Mouse (Mus musculus) inflammation-experienced regulatory T-cells, adult 6 months (primary cell): ENCODE data around the gene Smurf1. TPM values are rescaled to one million over a fixed set of nuclear protein-coding genes. Genes with fewer than 3 reads are reported as not detected.

ENCODE experiments used
- ATAC-seq: one replicate; pipeline ENCODE4 v1.8.0; 2017
- polyA plus RNA-seq, 3 experiments: library from polyadenylated mRNA; unstranded; fragments of 100-300 nt; shearing (Covaris generic); gene quantifications; one replicate each; pipeline ENCODE4 v1.2.1; 2017

The Smurf1 gene
- polyA plus RNA-seq, 3 experiments from 2014 or later = 2.7 to 6.8 (median 5.4) TPM

DNA sequence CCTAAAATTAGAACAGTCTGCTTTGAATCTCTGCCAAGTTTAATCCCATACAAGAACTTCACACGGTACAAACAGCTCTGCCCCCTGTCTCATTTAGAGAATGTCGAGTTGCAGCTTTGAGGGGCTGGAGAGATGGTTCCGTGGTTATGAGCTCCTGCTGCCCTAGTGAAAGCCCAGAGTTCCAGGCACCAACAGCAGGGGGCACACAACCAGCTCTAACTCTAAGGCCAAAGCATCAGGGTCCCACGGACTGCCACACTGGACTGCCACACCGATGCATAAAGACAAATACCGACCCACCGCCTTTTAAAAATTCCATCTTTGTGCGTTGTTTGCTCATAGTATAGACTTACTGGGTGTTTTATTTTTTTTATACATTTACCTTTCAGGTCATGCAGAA lies 98.7 kb downstream of the Smurf1 start:
- ATAC-seq = no peak

DNA sequence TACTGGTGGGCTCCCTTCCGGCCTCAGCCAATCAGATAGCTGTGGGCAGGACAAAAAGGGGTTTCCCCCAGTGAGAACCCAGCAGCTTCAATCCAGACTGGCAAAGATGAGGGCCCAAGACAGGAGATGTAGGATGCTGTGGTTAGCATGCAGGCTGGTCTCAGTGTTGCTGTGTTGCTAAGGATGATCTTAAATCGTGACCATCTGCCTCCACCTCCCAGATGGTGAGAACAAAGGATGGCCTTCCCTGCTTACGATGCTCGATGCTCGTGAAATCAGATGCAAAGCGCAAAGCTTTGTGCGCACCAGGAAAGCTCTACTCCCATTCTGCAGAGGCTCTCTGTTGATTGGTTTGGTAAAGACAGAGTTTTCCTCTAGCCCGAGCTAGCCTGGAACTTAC lies 104.7 kb downstream of the Smurf1 start:
- no peak for ATAC-seq

- no peak for ATAC-seq
Measured at GRCm38 (mm10) chr5:144859284-144859683, 106.4 kb downstream of the Smurf1 start.

DNA sequence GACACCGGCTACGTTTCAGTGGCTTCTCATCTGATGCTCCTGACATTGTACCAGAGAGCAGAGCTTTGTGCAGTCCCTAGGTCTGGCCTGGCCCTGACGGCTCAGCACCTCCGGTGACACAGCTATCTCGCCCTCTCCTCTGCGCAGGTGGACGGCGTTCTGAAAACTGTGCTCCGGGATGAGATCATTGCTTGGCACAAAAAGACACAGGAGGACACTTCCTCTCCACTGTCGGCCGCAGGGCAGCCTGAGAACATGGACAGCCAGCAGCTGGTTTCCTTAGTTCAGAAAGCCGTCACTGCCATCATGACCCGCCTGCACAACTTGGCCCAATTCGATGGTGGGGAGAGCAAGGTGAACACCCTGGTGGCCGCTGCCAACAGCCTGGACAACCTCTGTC lies 107.1 kb downstream of the Smurf1 start:
- ATAC-seq = no peak

- no peak for ATAC-seq
Measured at GRCm38 (mm10) chr5:144855936-144856335, 109.7 kb downstream of the Smurf1 start.

- no peak for ATAC-seq
Measured at GRCm38 (mm10) chr5:144853931-144854330, 111.7 kb downstream of the Smurf1 start.

DNA sequence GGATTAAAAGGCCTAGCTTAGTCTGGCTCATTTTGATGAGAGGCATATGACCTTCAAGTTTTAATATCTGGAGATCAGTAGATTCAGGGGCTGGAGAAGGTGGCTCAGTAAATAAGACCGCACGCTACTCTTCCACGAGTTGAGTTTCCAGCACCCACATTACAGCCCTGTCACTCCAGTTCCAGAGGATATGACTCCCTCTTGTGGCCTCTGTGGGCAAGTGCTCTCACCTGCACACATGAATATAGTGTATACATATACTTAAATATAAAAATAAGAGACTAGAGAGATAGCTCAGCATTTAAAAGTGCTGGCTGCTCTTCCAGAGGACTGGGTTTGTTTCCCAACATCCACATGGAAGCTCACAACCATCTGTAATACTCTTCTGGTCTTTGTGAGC lies 113.8 kb downstream of the Smurf1 start:
- ATAC-seq = no peak

- ATAC-seq = no peak
Measured at GRCm38 (mm10) chr5:144849932-144850331, 115.7 kb downstream of the Smurf1 start.

- no peak for ATAC-seq
Measured at GRCm38 (mm10) chr5:144848735-144849134, 116.9 kb downstream of the Smurf1 start.

DNA sequence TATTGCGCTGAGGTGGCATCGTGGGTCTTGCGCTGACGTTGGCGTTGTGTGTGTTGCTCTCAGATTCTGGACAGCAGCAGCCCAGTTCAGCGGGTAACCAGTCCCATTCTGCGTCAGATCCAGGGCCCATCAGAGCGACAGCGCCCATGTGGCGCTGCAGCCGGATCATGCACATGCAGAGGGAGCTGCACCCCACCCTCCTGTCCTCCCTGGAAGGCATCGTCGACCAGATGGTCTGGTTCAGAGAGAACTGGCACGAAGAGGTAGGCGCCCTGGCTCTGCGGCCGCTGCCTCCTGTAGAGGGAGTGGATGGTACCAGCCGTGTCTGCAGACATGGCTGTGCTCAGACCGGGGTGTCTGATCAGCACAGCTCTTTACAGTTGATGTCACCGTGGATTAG lies 120.3 kb downstream of the Smurf1 start:
- ATAC-seq = no peak

GRCm38 (mm10) chr5:144836100-144836499 lies 129.5 kb downstream of the Smurf1 start:
- no peak for ATAC-seq

GRCm38 (mm10) chr5:144831840-144832469 lies 133.7 kb downstream of the Smurf1 start:
- no peak for ATAC-seq

- no peak for ATAC-seq
Measured at GRCm38 (mm10) chr5:144829631-144830030, 136.0 kb downstream of the Smurf1 start.

DNA sequence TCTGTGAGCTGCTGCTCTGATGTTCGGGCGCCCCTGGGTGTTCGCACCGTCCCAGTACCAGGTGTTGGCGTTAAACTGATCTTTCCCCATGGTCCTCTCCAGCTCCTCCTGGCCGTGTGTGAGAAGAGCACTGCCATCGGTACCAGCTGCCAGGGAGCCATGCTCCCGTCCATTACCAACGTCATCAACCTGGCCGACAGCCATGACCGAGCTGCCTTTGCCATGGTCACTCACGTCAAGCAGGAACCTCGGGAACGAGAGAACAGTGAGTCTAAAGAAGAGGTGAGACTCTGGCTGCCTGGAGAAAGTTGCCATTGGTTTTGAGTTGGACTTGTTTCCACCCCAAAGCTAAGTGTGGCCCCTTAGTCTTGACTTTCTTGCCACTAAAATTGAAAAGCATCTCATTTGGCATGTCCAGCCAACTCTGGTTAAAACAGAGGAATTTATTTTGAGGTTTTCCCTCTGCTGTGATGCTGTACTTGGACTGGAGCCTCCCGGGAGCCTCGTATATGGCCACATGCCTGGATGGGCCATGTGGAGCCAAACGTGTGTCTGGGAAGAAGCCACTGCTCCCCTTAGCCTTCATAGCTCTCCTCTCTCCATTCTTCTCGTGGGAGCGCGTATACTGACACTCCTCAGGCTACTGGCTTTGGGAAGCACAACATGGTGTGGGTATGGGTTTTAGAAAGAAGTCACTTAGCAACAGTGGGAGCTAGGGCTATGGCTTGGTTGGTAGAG lies 137.1 kb downstream of the Smurf1 start:
- ATAC-seq = no peak

Other genes starting within 250 kb of the Smurf1 start
- not detected for gene Tmem130, start 204.0 kb downstream of the Smurf1 start, polyA plus RNA-seq
- 10 to 100 TPM; 49.5 to 91.7 (median 64.1) TPM for gene Trrap, start 198.1 kb downstream of the Smurf1 start, polyA plus RNA-seq
- not detected for gene Gm4871, start 66.9 kb upstream of the Smurf1 start, polyA plus RNA-seq
- gene 1700018F24Rik, start 77.1 kb upstream of the Smurf1 start, polyA plus RNA-seq = not detected
- gene Arpc1a, start 118.0 kb upstream of the Smurf1 start, polyA plus RNA-seq = 10 to 100 TPM; 86.2 to 96.6 (median 91.8) TPM
- gene Kpna7, start 118.2 kb upstream of the Smurf1 start, polyA plus RNA-seq = not detected
- gene Arpc1b, start 148.4 kb upstream of the Smurf1 start, polyA plus RNA-seq = 1,000 to 10,000 TPM in 1 of 3 experiments, 100 to 1,000 TPM in 2; 806 to 1,201 (median 880) TPM
- gene Pdap1, start 174.4 kb upstream of the Smurf1 start, polyA plus RNA-seq = 10 to 100 TPM; 34.4 to 55.2 (median 47.9) TPM
- 100 to 1,000 TPM; 114 to 119 (median 115) TPM for gene Bud31, start 174.5 kb upstream of the Smurf1 start, polyA plus RNA-seq
- gene Ptcd1, start 201.3 kb upstream of the Smurf1 start, polyA plus RNA-seq = 10 to 100 TPM; 10.5 to 15.2 (median 13.2) TPM
- gene Cpsf4, start 201.4 kb upstream of the Smurf1 start, polyA plus RNA-seq = 10 to 100 TPM; 11.7 to 18.4 (median 15.5) TPM
- 100 to 1,000 TPM; 377 to 453 (median 389) TPM for gene Atp5j2, start 226.2 kb upstream of the Smurf1 start, polyA plus RNA-seq
- 10 to 100 TPM; 13.9 to 23.1 (median 20.1) TPM for gene Zkscan14, start 236.0 kb upstream of the Smurf1 start, polyA plus RNA-seq
- gene Zkscan5, start 238.7 kb upstream of the Smurf1 start, polyA plus RNA-seq = 1 to 10 TPM; 4.1 to 7.6 (median 6.7) TPM